Comparison of ENCODE assay signal across 8 mouse cellular contexts in the genomic region with DNA sequence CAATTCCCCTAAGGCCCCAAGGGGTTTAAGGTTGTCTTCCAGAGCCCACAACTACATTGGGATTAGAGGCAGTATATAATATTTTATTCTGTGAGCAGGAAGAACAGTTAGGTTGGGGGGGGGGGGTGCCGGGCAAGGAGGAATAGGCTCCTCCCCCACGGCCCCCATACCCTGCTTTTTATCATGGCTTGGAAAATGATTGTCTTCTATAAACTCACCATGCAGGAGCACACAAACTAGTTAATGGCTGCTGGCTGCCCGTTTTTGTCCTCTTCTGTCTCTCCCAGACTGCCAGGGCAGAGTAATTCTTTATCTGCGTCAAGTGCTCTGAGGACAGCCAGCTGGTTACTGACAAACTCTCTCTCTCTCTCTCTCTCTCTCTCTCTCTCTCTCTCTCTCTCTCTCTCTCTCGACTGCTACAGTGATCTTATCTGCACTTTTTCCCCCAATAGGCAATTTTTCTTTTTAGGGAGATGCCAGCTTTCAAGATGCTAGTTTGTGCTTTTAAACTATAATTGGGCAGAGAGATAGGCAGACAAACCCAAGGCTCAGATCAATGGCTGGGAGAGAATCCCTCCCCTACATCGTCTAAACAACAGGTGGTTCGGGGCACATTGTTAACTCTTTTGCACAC. TPM values are rescaled to one million over a fixed set of nuclear protein-coding genes. Genes with fewer than 3 reads are reported as not detected.
DNase-seq lines count a peak whose midpoint lies in the region; ATAC-seq and TF ChIP-seq lines count a peak whose summit lies in the region.

No protein-coding gene starts in this region.

- ATAC-seq in kidney, embryonic 15.5 days (replicated peaks; ENCODE audit: low FRiP score): no peak
- ATAC-seq in hindbrain, embryonic 12.5 days (ENCODE audit: low FRiP score): no peak
- no peak for ATAC-seq in midbrain, embryonic 12.5 days (ENCODE audit: low FRiP score, low read depth)

- intact Hi-C loops in left cerebral cortex, postnatal 25 days (cut with DNase I): no loop called here

- TF ChIP-seq CTCF in cortical plate, adult 2 months (IDR thresholded peaks at IDR 0.05; ENCODE audit: extremely low read depth, insufficient read depth, low read length): no peak

- no peak for TF ChIP-seq POLR2A in cortical plate, adult 2 months (IDR thresholded peaks at IDR 0.05; ENCODE audit: extremely low read depth, insufficient read depth, low read length)

- H3K36me3 ChIP-seq in kidney, embryonic 15.5 days: no peaks in the 10 kb centered on the region
- H3K36me3 ChIP-seq in hindbrain, embryonic 12.5 days: no peaks in the 10 kb centered on the region
- no peaks in the 10 kb centered on the region for H3K36me3 ChIP-seq in midbrain, embryonic 12.5 days

- peak overlapping the region; percentile 69 for H3K4me3 ChIP-seq in kidney, embryonic 15.5 days (replicated peaks)
- H3K4me3 ChIP-seq in cortical plate, adult 2 months (ENCODE audit: insufficient read depth, low read length): peak overlapping the region; percentile 100
- peak overlapping the region; percentile 79 for H3K4me3 ChIP-seq in hindbrain, embryonic 12.5 days
- H3K4me3 ChIP-seq in midbrain, embryonic 12.5 days: peak overlapping the region; percentile 71

- no peak overlapping the region for H3K9ac ChIP-seq in kidney, embryonic 15.5 days
- H3K9ac ChIP-seq in hindbrain, embryonic 12.5 days: no peak overlapping the region
- no peak overlapping the region; the same call in 1 of the 2 replicates for H3K9ac ChIP-seq in midbrain, embryonic 12.5 days (replicated peaks)

- no peaks in the 10 kb centered on the region for H3K9me3 ChIP-seq in kidney, embryonic 15.5 days (replicated peaks)
- no peaks in the 10 kb centered on the region for H3K9me3 ChIP-seq in hindbrain, embryonic 12.5 days (replicated peaks)
- no peaks in the 10 kb centered on the region for H3K9me3 ChIP-seq in midbrain, embryonic 12.5 days

- WGBS in kidney, embryonic 15.5 days: 10% methylated on average over 7 of the region's 7 CpGs
- WGBS in hindbrain, embryonic 12.5 days: 17% methylated on average over 7 of the region's 7 CpGs
- WGBS in midbrain, embryonic 12.5 days: 17% methylated on average over 7 of the region's 7 CpGs

- peaks cover 24% of the 10 kb centered on the region for H3K4me1 ChIP-seq in kidney, embryonic 15.5 days
- H3K4me1 ChIP-seq in cortical plate, adult 2 months (ENCODE audit: control insufficient read depth, insufficient read depth, low read length): peaks cover 3% of the 10 kb centered on the region
- peaks cover 19% of the 10 kb centered on the region for H3K4me1 ChIP-seq in hindbrain, embryonic 12.5 days
- peaks cover 18% of the 10 kb centered on the region for H3K4me1 ChIP-seq in midbrain, embryonic 12.5 days

- H3K27me3 ChIP-seq in kidney, embryonic 15.5 days: peaks cover 11% of the 10 kb centered on the region; the same call in 1 of the 2 replicates
- H3K27me3 ChIP-seq in hindbrain, embryonic 12.5 days: no peaks in the 10 kb centered on the region
- H3K27me3 ChIP-seq in midbrain, embryonic 12.5 days: peaks cover 15% of the 10 kb centered on the region

- DNase-seq in kidney, adult 8-10 months: no peak
- no peak for DNase-seq in frontal cortex, postnatal 36 days (ENCODE audit: low spot score in 2 of 2)
- DNase-seq in adrenal gland, postnatal 25 days: no peak
- DNase-seq in left cerebral cortex, postnatal 25 days (ENCODE audit: low spot score in 2 of 2): no peak

- peak overlapping the region; percentile 80; the same call in 1 of the 2 replicates for H3K27ac ChIP-seq in kidney, embryonic 15.5 days
- H3K27ac ChIP-seq in cortical plate, adult 2 months (ENCODE audit: insufficient read depth, low read length): no peak overlapping the region
- peak overlapping the region; percentile 87; the same call in 1 of the 2 replicates for H3K27ac ChIP-seq in hindbrain, embryonic 12.5 days
- no peak overlapping the region for H3K27ac ChIP-seq in midbrain, embryonic 12.5 days (replicated peaks)

- H3K4me2 ChIP-seq in kidney, embryonic 15.5 days: peak overlapping the region; percentile 94
- H3K4me2 ChIP-seq in hindbrain, embryonic 12.5 days (replicated peaks): peak overlapping the region; percentile 89
- peak overlapping the region; percentile 87 for H3K4me2 ChIP-seq in midbrain, embryonic 12.5 days (replicated peaks)

RNA-seq across cellular contexts. Expression of gene Lrrc8c, which starts 1.1 kb away (rescaled TPM):
- 17.0 and 18.4 TPM in 2 replicates for polyA plus RNA-seq in kidney, embryonic 15.5 days (2015; fragmentation: Nextera tagmentation; extraction: Ambion mirVana)
- polyA plus RNA-seq in cortical plate, adult 2 months (2012; rRNA removed): 13.1 and 14.0 TPM in 2 replicates
- polyA plus RNA-seq in hindbrain, embryonic 12.5 days (2016; fragmentation: Nextera tagmentation; extraction: Ambion mirVana): 13.4 and 15.8 TPM in 2 replicates
- 9.4 and 11.0 TPM in 2 replicates for polyA plus RNA-seq in midbrain, embryonic 12.5 days (2016; fragmentation: Nextera tagmentation; extraction: Ambion mirVana)
- total RNA-seq in adrenal gland, postnatal 25 days (2021): 16.5 and 36.8 TPM in 2 replicates
- 10 to 100 TPM; 30.4 to 35.0 TPM for total RNA-seq in left cerebral cortex, postnatal 25 days (2021)

Comparison
In these comparisons a context has a peak if more than half of its experiments do, and no peak if none do; other contexts are left out.
1. H3K27ac ChIP-seq: peak in kidney, embryonic 15.5 days (single experiment) and hindbrain, embryonic 12.5 days (single experiment); none in cortical plate, adult 2 months (single experiment) and midbrain, embryonic 12.5 days (single experiment).
2. Peak in every context shown above with its lines, with median percentiles within 50 percentile points of each other: H3K4me2 ChIP-seq and H3K4me3 ChIP-seq.